Mouse (Mus musculus) intestine, embryonic 16.5 days (tissue): ENCODE data around the gene Tmcc1. TPM values are rescaled to one million over a fixed set of nuclear protein-coding genes. Genes with fewer than 3 reads are reported as not detected.
A peak's percentile ranks its signal among the peaks of the same experiment; 100 is the strongest.

Experiments used
- ATAC-seq: fragments of 200-750 bp; cut with Nextera tagmentation; 2 replicates; pipeline ENCODE4 v1.8.0; 2017; ENCODE audit warnings: moderate TSS enrichment, moderate library complexity
- H3K27ac ChIP-seq: fragments of 300-500 bp; sonication (generic); 2 replicates; pipeline ENCODE4 v1.5.1; 2014; ENCODE audit warnings: mild to moderate bottlenecking, low read length
- H3K27me3 ChIP-seq: fragments of 300-500 bp; sonication (generic); replicated peaks from 2 replicates; pipeline ENCODE4 v1.6.1; 2014; ENCODE audit warnings: low read length, control low read depth, mixed read lengths; ENCODE audit not compliant: control insufficient read depth, insufficient read depth
- H3K36me3 ChIP-seq: fragments of 300-500 bp; sonication (generic); 2 replicates; pipeline ENCODE4 v1.6.1; 2014; ENCODE audit warnings: low read length, control low read depth; ENCODE audit not compliant: control insufficient read depth, insufficient read depth
- H3K4me1 ChIP-seq: fragments of 300-500 bp; sonication (generic); 2 replicates; pipeline ENCODE4 v1.6.1; 2014; ENCODE audit warnings: low read length, control low read depth, mixed read lengths; ENCODE audit not compliant: control insufficient read depth, insufficient read depth
- H3K4me2 ChIP-seq: fragments of 300-500 bp; sonication (generic); 2 replicates; pipeline ENCODE4 v1.6.1; 2014; ENCODE audit warnings: low read depth, low read length, control low read depth
- H3K4me3 ChIP-seq: fragments of 300-500 bp; sonication (generic); 2 replicates; pipeline ENCODE4 v1.5.1; 2014; ENCODE audit warnings: mild to moderate bottlenecking, low read length
- H3K9ac ChIP-seq: fragments of 300-500 bp; sonication (generic); 2 replicates; pipeline ENCODE4 v1.6.1; 2014; ENCODE audit warnings: low read depth, low read length
- H3K9me3 ChIP-seq: fragments of 300-500 bp; sonication (generic); 2 replicates; pipeline ENCODE4 v1.6.1; 2016; ENCODE audit warnings: low read length, control low read depth; ENCODE audit not compliant: control insufficient read depth
- WGBS: fragments of 180-500 bp; shearing (Covaris S2); extraction: QIAGEN DNeasy Blood & Tissue Kit; methylation state at CpG from one replicate; pipeline ENCODE4 v1.1.7; 2014; 5-methylcytosine and 5-hydroxymethylcytosine counted together
- polyA plus RNA-seq: library from polyadenylated mRNA; unstranded; fragments of >200 nt; fragmentation: Nextera tagmentation; extraction: Ambion mirVana; gene quantifications from 2 replicates; pipeline ENCODE4 v1.2.1, GENCODE M21; 2015

Gene Tmcc1
- polyA plus RNA-seq, 1 experiment from 2014 or later = 8.9 TPM

GRCm38 (mm10) chr6:116004069-116004468 is 189.2 kb downstream of the Tmcc1 start:
- H3K4me1 ChIP-seq = peaks cover 8% of the 10 kb centered on the region; the same call in 1 of the 2 replicates
- H3K4me2 ChIP-seq = no peak overlapping the region
- no peaks in the 10 kb centered on the region for H3K9me3 ChIP-seq
- 0 out of 2 replicates have a peak overlapping the region, but pooled peaks have one; percentile 35 for H3K9ac ChIP-seq
- H3K36me3 ChIP-seq = no peaks in the 10 kb centered on the region
- no peak overlapping the region for H3K4me3 ChIP-seq
- 41% methylated on average over 7 of the region's 7 CpGs for WGBS
- no peaks in the 10 kb centered on the region for H3K27me3 ChIP-seq
- ATAC-seq = peak; percentile 11; the same call in 1 of the 2 replicates
- peak overlapping the region; percentile 43 for H3K27ac ChIP-seq

- Histone ChIP-seq H3K4me3 (no peak overlapping the region), H3K27ac (peak overlapping the region; percentile 43), H3K9ac (0 out of 2 replicates have a peak overlapping the region, but pooled peaks have one; percentile 35), H3K36me3 (no peaks in the 10 kb centered on the region), H3K9me3 (no peaks in the 10 kb centered on the region), H3K27me3 (no peaks in the 10 kb centered on the region), H3K4me2 (no peak overlapping the region), H3K4me1 (peaks cover 8% of the 10 kb centered on the region; the same call in 1 of the 2 replicates)
- WGBS = 61% methylated on average over 5 of the region's 5 CpGs
- no peak for ATAC-seq
These were observed 189.8 kb downstream of the Tmcc1 start for GRCm38 (mm10) chr6:116003516-116003915.

- H3K4me1 ChIP-seq = peaks cover 13% of the 10 kb centered on the region
- no peaks in the 10 kb centered on the region for H3K9me3 ChIP-seq
- no peaks in the 10 kb centered on the region for H3K36me3 ChIP-seq
- WGBS = 72% methylated on average over 12 of the region's 12 CpGs
- H3K9ac ChIP-seq = no peak overlapping the region
- no peaks in the 10 kb centered on the region for H3K27me3 ChIP-seq
- ATAC-seq = no peak
- no peak overlapping the region for H3K4me2 ChIP-seq
- no peak overlapping the region for H3K27ac ChIP-seq
- no peak overlapping the region for H3K4me3 ChIP-seq
These were observed 190.8 kb downstream of the Tmcc1 start for GRCm38 (mm10) chr6:116002311-116003104.

- peaks cover 18% of the 10 kb centered on the region; the same call in 1 of the 2 replicates for H3K4me1 ChIP-seq
- H3K27ac ChIP-seq = no peak overlapping the region
- H3K9me3 ChIP-seq = no peaks in the 10 kb centered on the region
- no peak overlapping the region for H3K4me2 ChIP-seq
- H3K36me3 ChIP-seq = no peaks in the 10 kb centered on the region
- H3K27me3 ChIP-seq = no peaks in the 10 kb centered on the region
- H3K9ac ChIP-seq = no peak overlapping the region
- 82% methylated on average over 5 of the region's 5 CpGs for WGBS
- H3K4me3 ChIP-seq = no peak overlapping the region
- ATAC-seq = no peak
These were observed 192.4 kb downstream of the Tmcc1 start for GRCm38 (mm10) chr6:116000851-116001250.

- no peak overlapping the region for H3K4me2 ChIP-seq
- H3K27me3 ChIP-seq = peaks cover 3% of the 10 kb centered on the region; the same call in 1 of the 2 replicates
- H3K4me3 ChIP-seq = no peak overlapping the region
- ATAC-seq = no peak
- no peaks in the 10 kb centered on the region for H3K9me3 ChIP-seq
- H3K27ac ChIP-seq = no peak overlapping the region
- H3K9ac ChIP-seq = no peak overlapping the region
- 86% methylated on average over 2 of the region's 2 CpGs for WGBS
- peaks cover 22% of the 10 kb centered on the region for H3K4me1 ChIP-seq
- H3K36me3 ChIP-seq = no peaks in the 10 kb centered on the region
These were observed 194.1 kb downstream of the Tmcc1 start for GRCm38 (mm10) chr6:115999227-115999626.

GRCm38 (mm10) chr6:115998758-115999157 is 194.5 kb downstream of the Tmcc1 start:
- Histone ChIP-seq H3K4me2 (no peak overlapping the region), H3K4me3 (no peak overlapping the region), H3K9ac (no peak overlapping the region), H3K9me3 (no peaks in the 10 kb centered on the region), H3K27ac (peak overlapping the region; percentile 20; the same call in 1 of the 2 replicates), H3K4me1 (peaks cover 22% of the 10 kb centered on the region), H3K36me3 (no peaks in the 10 kb centered on the region), H3K27me3 (peaks cover 7% of the 10 kb centered on the region)
- ATAC-seq = no peak
- 83% methylated on average over 7 of the region's 7 CpGs for WGBS

GRCm38 (mm10) chr6:115997726-115998311 is 195.5 kb downstream of the Tmcc1 start:
- Histone ChIP-seq H3K27me3 (peaks cover 17% of the 10 kb centered on the region), H3K9me3 (no peaks in the 10 kb centered on the region), H3K4me3 (no peak overlapping the region), H3K36me3 (no peaks in the 10 kb centered on the region), H3K9ac (no peak overlapping the region), H3K4me2 (no peak overlapping the region), H3K4me1 (peaks cover 31% of the 10 kb centered on the region), H3K27ac (peak overlapping the region; percentile 63)
- no peak for ATAC-seq
- WGBS = 20% methylated on average over 3 of the region's 3 CpGs

- no peaks in the 10 kb centered on the region for H3K36me3 ChIP-seq
- peaks cover 43% of the 10 kb centered on the region for H3K4me1 ChIP-seq
- H3K9ac ChIP-seq = peak overlapping the region; percentile 81; the same call in 1 of the 2 replicates
- H3K4me2 ChIP-seq = no peak overlapping the region
- peaks cover 19% of the 10 kb centered on the region for H3K27me3 ChIP-seq
- no peaks in the 10 kb centered on the region for H3K9me3 ChIP-seq
- WGBS = 42% methylated on average over 6 of the region's 6 CpGs
- no peak for ATAC-seq
- H3K4me3 ChIP-seq = no peak overlapping the region
- H3K27ac ChIP-seq = peak overlapping the region; percentile 63
These were observed 197.0 kb downstream of the Tmcc1 start for GRCm38 (mm10) chr6:115996171-115996851.

- no peaks in the 10 kb centered on the region for H3K9me3 ChIP-seq
- H3K27ac ChIP-seq = peak overlapping the region; percentile 63
- H3K4me2 ChIP-seq = peak overlapping the region; percentile 95; the same call in 1 of the 2 replicates
- H3K4me1 ChIP-seq = peaks cover 47% of the 10 kb centered on the region
- H3K27me3 ChIP-seq = peaks cover 19% of the 10 kb centered on the region
- peak overlapping the region; percentile 81 for H3K9ac ChIP-seq
- ATAC-seq = no peak
- H3K36me3 ChIP-seq = no peaks in the 10 kb centered on the region
- H3K4me3 ChIP-seq = no peak overlapping the region
- 47% methylated on average over 4 of the region's 4 CpGs for WGBS
These were observed 197.8 kb downstream of the Tmcc1 start for GRCm38 (mm10) chr6:115995531-115995941.
